Mouse (Mus musculus) heart, postnatal 0 days (tissue): ENCODE measurements at regions not wholly inside any gene's neighbourhood (a gene's known extent, or its start where the extent isn't known, plus 50 kb on each side); places are given as distances from the start of the nearest gene placed in this dataset.

Source experiments
- CTCF ChIP-seq: IDR thresholded peaks from 2 replicates; pipeline ENCODE4 v1.5.1; 2016; ENCODE audit warnings: antibody characterized with exemption, control low read depth, low read depth
- EP300 ChIP-seq: IDR thresholded peaks from 2 replicates; pipeline ENCODE4 v1.6.1; 2016; ENCODE audit warnings: antibody characterized with exemption, low read depth

DNA sequence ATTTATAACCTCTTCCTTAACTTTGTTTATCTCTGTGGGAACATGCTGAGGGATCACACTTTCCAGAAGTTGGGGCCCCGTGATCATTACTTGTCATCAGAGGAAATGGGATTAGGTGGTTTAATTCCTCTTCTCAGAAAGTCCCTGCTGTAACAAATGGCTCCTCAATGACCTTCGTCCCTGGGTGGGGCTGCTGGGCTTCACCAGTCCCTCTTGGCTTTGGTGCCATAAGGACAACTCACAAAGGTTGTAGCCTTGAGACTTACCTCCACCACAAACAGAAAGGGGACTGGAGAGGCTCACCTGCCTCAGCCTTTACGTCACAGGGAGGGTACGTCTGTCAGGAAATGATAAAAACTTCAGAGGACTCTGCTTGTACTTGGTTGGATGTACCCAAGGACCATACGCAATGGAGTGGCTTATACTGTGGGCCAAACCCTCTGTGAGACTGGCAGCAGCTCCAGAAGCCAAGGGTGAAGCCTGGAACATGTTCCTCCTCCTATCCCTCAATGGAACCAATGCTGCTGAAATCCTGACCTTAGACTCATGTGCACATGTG lies 237.4 kb downstream of the Setd4 start:
- TF ChIP-seq CTCF (no peak), EP300 (no peak)
